Mouse (Mus musculus): ENCODE data around the gene Efcab6.

DNA sequence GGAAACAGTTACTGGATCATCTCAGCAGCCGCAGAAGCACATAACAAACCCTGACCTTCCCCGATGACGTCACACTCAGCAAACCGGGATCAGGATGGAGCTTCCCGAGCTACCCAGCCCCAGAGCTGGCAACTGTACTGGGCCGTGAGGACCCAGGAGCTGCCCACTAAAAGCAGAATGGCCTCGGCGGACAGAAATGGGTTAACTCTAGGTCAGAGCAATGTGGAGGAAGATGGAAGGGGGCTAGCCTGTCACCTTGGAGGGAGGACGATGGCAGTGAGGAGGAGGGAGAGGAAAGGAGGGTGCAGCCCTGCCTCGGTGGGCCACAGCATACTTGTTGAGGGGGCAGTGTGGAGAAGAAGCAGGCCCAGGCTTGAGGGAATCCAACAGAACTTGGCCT lies 149.8 kb downstream of the Efcab6 start:
- no peak for TF ChIP-seq ZNF384 (IDR thresholded peaks at IDR 0.05; ENCODE audit: low read depth, low read length)
- no peak for TF ChIP-seq BHLHE40 (IDR thresholded peaks at IDR 0.05; ENCODE audit: borderline replicate concordance, low read depth, low read length)
- TF ChIP-seq E2F4 (IDR thresholded peaks at IDR 0.05; ENCODE audit: borderline replicate concordance, low read depth, low read length): no peak
- no peak for TF ChIP-seq EP300 (IDR thresholded peaks at IDR 0.05; ENCODE audit: low read depth in 1 of 2, low read length in 2 of 2)
- TF ChIP-seq GATA1 (IDR thresholded peaks at IDR 0.05; ENCODE audit: low read depth, low read length): no peak
- no peak for TF ChIP-seq POLR2A (IDR thresholded peaks at IDR 0.05; ENCODE audit: control insufficient read depth in 1 of 2, insufficient read depth in 1 of 2, low read depth in 1 of 2, low read length in 2 of 2, poor library complexity in 1 of 2)
- no peak for TF ChIP-seq CTCF (IDR thresholded peaks at IDR 0.05 in 2 of 3, conservative IDR thresholded peaks at IDR 0.05 in 1 of 3; ENCODE audit: control insufficient read depth in 1 of 3, insufficient read depth in 1 of 3, low read depth in 2 of 3, low read length in 3 of 3, poor library complexity in 1 of 3, severe bottlenecking in 1 of 3)
- no peak for TF ChIP-seq MAFK (IDR thresholded peaks at IDR 0.05; ENCODE audit: borderline replicate concordance, low read depth, low read length)
- TF ChIP-seq TBP (IDR thresholded peaks at IDR 0.05; ENCODE audit: low read depth, low read length): no peak
- no peak for TF ChIP-seq ELF1 (IDR thresholded peaks at IDR 0.05; ENCODE audit: low read depth, low read length)
- no peak for TF ChIP-seq HCFC1 (IDR thresholded peaks at IDR 0.05; ENCODE audit: low read depth, low read length)
- TF ChIP-seq NRF1 (IDR thresholded peaks at IDR 0.05; ENCODE audit: insufficient read depth, low read depth, low read length, poor library complexity, severe bottlenecking): no peak
- no peak for TF ChIP-seq KAT2A (conservative IDR thresholded peaks at IDR 0.05; ENCODE audit: low read depth, low read length)
